Mouse (Mus musculus) C2C12 (cell line): ENCODE data around the gene Ppp2r5c.

ENCODE experiments used
- CTCF ChIP-seq: IDR thresholded peaks from one replicate; pipeline ENCODE4 v1.5.1; 2011; ENCODE audit not compliant: control insufficient read depth, insufficient read depth, insufficient read length
- FOSL1 ChIP-seq: IDR thresholded peaks from one replicate; pipeline ENCODE4 v1.8.0; 2011; ENCODE audit warnings: mild to moderate bottlenecking, low read length; ENCODE audit not compliant: poor library complexity, insufficient read depth, severe bottlenecking
- MYOD1 ChIP-seq: IDR thresholded peaks from one replicate; pipeline ENCODE4 v1.6.1; 2011; ENCODE audit warnings: low read depth; ENCODE audit not compliant: control insufficient read depth, insufficient read length
- MYOG ChIP-seq: IDR thresholded peaks from one replicate; pipeline ENCODE4 v1.6.1; 2011; ENCODE audit not compliant: control insufficient read depth, insufficient read length; ENCODE audit errors: extremely low read depth
- USF1 ChIP-seq: IDR thresholded peaks from one replicate; pipeline ENCODE4 v1.6.1; 2011; ENCODE audit warnings: low read depth, mild to moderate bottlenecking, control low read depth, moderate library complexity

DNA sequence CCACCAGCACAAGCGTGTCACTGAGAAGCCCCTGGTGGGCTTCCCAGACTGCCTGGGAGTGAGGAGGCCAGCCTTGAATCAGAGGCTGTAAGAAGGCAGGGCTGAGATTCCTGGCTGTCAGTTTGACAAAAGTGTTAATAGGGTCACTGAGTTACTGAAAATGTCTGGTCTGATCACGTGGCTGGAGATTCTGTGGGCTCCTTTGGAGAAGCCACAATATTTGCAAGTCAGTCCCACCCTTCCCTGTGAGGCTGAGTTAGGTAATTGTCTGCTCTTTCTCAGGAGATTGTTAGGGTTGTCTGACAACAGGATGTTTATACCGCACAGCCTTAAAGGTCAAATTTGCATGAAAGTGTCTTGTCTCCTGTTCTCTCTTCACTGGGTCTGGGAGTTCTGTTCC is 57.9 kb downstream of the Ppp2r5c start:
- no peak for TF ChIP-seq MYOD1
- TF ChIP-seq CTCF: no peak
- no peak for TF ChIP-seq FOSL1
- no peak for TF ChIP-seq MYOG
- TF ChIP-seq USF1: no peak
